Mouse (Mus musculus): ENCODE results near the gene Spx.

Gene Spx

GRCm38 (mm10) chr6:142412906-142413491 lies at the start of gene Spx:
Gene Spx (plus strand): TSS chr6:142413441.
- DNase-seq (ENCODE audit: low read depth, low spot score): no peak

GRCm38 (mm10) chr6:142365742-142366472 lies 47.3 kb upstream of the Spx start:
- no peak for DNase-seq (ENCODE audit: low read depth, low spot score)

GRCm38 (mm10) chr6:142366473-142367018 lies 46.7 kb upstream of the Spx start:
- DNase-seq (ENCODE audit: low read depth, low spot score): no peak

- no peak for DNase-seq (ENCODE audit: low read depth, low spot score)
These were observed 45.7 kb upstream of the Spx start for GRCm38 (mm10) chr6:142367565-142367964.

DNA sequence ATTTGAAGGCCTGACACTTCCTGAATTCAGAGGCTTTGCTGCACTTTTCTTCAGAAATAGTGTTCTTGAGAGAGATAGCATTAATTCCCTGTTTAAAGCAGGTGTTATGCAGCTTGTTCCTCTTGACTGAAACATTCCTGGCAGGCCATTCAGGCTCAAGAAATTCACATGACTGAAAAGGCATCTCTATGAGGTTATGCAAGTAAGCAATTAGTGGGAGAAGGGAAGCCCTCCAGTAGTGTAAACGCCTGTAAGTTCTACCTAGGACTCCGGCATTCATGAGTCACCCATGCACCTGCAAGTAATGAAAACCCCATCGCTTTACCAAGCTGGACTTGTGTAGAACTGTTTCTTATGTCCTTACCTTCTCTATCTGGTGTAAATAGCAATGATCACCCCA lies 43.7 kb upstream of the Spx start:
- no peak for DNase-seq (ENCODE audit: low read depth, low spot score)

GRCm38 (mm10) chr6:142377081-142377480 lies 36.2 kb upstream of the Spx start:
- no peak for DNase-seq (ENCODE audit: low read depth, low spot score)

DNA sequence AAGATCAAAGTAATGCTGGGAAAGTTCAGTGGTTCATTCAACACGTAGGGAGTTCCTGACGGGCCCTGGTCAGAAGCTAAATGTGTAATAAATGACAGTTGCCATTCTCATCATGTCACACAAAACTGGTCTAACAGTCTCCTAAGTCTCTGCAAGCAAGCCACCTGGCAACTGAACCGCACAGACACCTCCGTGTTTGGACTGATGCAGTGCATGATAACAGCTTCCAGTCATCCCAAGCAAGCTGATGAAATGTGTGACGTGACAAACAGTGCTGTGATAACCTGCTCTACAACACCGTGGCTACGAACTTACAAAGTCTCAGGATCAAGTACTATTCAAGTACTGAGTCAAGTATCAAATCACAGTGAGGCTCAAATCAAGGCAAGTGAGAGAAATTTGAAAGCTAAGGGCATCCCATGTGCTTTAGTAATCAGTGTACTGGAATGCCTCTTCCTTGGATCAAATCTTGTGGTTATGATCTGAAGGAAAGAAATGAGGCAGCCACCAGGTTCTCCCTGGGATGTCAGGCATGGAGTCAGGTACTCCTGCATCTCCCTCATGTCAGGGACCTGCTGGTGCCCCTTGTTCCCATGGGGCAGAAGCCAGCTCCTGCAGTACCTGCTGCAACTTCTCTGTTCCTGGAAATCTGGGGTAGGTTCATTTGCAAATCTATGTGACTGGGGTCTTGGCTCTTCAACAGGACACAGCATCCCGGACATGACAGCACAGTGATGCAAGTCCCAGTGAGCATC lies 34.5 kb upstream of the Spx start:
- no peak for DNase-seq (ENCODE audit: low read depth, low spot score)

DNA sequence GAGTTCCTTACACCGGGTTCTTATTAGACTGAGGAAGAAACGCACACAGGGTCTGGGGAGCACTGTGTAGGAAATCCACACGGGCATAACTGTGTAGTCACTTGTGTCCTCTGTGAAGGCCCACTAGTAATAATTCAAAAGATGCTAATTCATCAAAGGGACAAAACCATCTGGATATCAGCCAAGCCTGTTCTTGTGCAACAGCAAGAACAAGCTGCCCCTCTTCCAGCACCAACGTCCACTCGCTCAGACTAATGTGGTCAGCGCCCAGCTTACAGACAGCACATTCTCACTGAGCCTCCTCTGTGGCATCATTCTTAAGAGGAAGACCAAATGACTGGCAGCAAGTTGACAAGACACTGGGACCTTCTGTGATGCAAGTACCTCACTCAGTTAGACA lies 33.3 kb upstream of the Spx start:
- no peak for DNase-seq (ENCODE audit: low read depth, low spot score)

GRCm38 (mm10) chr6:142381615-142382014 lies 31.6 kb upstream of the Spx start:
- DNase-seq (ENCODE audit: low read depth, low spot score): no peak

DNA sequence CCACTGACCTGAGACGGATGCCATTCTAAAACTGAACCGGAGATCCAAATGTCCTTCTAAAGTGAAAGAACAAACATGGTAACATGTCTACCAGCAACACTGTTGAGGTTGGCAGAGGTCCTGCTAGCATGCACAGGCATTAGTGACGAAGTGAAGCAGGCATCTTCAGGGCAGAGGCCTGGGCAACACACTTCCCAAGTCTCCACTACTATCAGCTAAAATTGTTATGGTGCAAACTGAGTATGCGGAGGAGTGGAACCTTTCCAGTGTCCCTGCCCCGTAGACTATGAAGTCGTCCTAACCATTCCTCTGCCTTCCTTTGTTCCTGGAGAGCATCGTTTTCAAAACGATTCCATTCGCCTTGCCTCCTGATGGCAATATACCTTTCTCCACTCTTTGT lies 28.7 kb upstream of the Spx start:
- no peak for DNase-seq (ENCODE audit: low read depth, low spot score)

DNA sequence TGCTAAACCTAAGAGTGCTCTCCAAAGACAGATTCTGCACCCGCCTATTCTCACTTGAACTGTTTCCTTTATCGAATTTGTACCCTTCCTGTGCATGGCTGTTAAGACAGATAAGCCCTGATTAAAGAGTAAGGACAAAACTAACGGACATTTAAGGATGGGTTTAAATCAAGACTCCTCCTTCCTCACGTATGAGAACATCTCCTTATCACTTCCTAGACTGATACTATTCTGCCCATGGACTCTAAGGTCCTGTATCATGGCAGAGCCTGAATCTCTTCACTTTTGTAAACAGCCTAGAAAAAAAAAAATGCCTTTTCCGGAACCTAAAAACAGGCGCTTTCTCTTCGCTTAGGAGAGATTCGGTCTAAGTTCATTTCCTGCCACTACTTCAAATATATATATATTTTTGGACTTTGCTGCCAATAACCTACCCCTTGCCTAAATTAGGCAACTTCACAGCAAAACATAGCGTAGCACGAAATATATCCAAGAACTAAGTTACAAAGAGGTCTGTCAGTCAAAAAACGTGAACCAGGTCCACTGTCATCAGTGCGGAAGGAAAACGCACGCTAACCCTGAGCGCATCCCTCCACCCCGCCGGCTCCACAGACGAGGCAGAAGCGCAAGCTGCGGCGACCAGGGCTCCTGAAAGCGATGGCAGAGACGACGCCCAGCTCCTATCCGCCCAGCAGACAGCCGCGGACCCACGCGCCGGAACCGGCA lies 26.8 kb upstream of the Spx start:
- DNase-seq (ENCODE audit: low read depth, low spot score): peak; percentile 27

- peak; percentile 92 for DNase-seq (ENCODE audit: low read depth, low spot score)
These were observed 26.1 kb upstream of the Spx start, which contains the start of the genes Recql and Golt1b for GRCm38 (mm10) chr6:142387011-142387754. Gene Recql (minus strand): TSS chr6:142387087. Gene Golt1b (plus strand): TSS chr6:142387221.

GRCm38 (mm10) chr6:142387755-142388271 lies 25.4 kb upstream of the Spx start:
- DNase-seq (ENCODE audit: low read depth, low spot score): peak; percentile 13

DNA sequence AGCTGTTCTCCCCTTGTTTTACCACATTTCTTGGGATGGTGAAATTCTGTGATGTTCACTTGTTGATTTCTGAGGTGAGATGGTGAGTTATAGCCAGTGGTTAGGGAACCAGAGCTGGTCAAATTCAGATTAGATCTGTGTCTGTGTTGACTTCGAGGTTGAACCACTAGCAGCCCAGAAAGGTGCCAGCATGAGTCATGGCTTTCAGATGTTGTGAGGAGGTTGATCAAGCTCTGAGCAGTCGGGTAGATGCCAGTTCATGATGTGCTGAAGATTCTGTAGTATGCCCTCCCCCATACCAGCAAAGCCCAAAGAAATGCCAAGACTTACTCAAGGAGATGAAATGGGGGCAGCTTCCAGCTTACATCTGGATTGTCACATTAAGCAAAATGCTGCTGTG lies 24.1 kb upstream of the Spx start:
- no peak for DNase-seq (ENCODE audit: low read depth, low spot score)

DNA sequence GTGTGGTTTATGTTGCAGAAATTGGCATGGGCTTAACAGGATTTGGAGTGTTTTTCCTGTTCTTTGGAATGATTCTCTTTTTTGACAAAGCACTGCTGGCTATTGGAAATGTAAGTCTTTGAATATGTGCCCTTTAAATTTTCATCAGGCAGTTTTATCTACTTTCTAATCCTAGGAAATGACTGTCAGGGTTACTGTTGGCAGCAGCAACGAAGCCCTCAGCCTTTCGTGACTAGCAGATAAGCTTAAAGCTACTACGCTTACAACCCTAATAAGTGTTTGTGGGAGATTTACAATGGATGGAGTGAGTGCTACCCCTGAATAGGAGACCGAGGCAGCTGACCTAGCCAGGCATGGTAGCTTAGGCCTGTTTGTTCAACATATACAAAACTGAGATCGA lies 20.9 kb upstream of the Spx start:
- DNase-seq (ENCODE audit: low read depth, low spot score): no peak

DNA sequence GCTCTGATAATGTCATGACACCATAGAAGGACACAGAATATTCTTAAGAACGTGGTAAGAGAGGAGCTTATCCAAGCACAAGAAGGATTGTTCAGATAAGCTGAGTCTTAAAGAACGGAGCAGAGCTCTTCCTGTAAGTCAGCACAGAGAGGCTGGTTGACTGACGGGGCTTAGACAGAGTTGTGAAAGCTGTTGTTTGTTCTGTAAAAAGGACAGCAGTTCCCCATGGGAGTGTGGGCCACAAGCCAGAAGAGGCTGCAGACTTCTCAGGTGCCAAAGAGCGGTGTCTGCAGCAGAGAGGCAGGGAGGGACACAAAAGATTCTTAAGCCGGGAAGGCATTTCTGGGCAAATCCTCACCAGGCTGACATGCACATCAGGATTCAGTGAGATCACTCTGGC lies 18.6 kb upstream of the Spx start:
- DNase-seq (ENCODE audit: low read depth, low spot score): no peak

- DNase-seq (ENCODE audit: low read depth, low spot score): no peak
These were observed 17.5 kb upstream of the Spx start for GRCm38 (mm10) chr6:142395756-142396155.

DNA sequence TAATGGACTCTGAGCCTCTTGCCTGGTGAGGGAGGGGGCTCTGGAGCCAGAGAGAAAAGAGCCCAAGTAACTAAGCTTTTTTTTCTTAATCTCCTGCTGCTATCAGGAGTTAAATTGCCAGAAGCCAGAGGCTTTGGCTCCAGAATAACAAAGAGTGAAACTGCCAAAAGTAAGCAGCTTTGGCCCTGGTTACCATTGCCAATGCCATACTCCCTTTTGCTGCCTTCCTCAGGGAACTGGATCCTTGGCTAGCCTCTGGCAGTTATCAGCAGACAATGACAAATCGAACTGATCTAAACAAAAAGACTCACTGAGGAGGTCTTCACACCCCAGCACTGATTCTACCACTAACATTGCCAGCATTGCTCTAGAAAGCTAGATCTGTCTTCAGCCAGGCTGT lies 2.1 kb upstream of the Spx start:
- no peak for DNase-seq (ENCODE audit: low read depth, low spot score)

GRCm38 (mm10) chr6:142413845-142414244 lies 604 bp downstream of the Spx start:
- DNase-seq (ENCODE audit: low read depth, low spot score): no peak

GRCm38 (mm10) chr6:142414597-142414996 lies 1.4 kb downstream of the Spx start:
- DNase-seq (ENCODE audit: low read depth, low spot score): no peak

GRCm38 (mm10) chr6:142424976-142425375 lies 11.7 kb downstream of the Spx start:
- DNase-seq (ENCODE audit: low read depth, low spot score): no peak
